Mouse (Mus musculus) retina, embryonic 14.5 days (tissue): ENCODE measurements around the gene Junb.

Experiments used
- DNase-seq: peaks from one replicate; pipeline ENCODE4 v3.0.0-alpha.2; 2015; ENCODE audit warnings: low spot score

The Junb gene

DNA sequence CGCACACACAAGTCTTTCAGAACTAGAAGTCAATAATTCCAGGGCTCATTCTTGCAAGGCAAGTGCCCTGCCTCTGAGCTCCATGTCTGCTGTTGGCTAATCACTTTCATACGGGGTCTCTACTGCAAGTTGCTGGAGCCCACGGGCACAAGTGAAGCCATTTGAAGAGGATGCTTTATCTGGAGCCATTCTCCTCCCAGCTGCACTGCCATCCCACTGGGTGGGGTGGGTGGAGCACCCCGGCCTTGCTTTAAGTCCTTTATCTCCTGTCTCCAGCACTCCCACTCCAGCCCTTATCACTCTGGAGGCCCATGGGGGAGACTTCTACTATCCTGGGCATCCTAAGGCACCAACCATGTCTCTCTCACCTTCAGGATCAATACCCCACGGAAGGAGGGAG lies 7.6 kb downstream of the Junb start:
- no peak for DNase-seq

DNA sequence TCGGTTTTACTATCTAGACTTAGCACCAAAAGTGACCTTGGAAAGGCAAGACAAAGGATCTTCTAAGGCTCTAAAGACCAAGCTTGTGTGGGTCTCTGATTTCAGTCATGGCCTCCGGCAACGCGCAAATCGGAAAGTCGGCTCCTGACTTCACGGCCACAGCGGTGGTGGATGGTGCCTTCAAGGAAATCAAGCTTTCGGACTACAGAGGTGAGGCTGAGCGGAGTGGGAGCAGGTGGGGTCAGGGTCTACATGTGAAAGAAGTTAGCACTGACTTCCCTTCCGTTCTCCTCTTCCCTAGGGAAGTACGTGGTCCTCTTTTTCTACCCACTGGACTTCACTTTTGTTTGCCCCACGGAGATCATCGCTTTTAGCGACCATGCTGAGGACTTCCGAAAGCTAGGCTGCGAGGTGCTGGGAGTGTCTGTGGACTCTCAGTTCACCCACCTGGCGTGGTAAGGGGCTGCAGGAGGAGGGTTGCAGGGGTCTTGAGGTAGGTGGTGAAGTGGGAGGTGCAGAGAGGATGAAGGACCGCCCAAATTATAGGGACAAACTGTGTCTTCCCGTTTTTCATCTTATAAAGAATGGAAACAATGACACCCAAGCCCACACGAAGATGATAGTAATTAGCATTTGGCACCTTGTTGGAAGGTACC lies 8.3 kb downstream of the Junb start:
- no peak for DNase-seq

DNA sequence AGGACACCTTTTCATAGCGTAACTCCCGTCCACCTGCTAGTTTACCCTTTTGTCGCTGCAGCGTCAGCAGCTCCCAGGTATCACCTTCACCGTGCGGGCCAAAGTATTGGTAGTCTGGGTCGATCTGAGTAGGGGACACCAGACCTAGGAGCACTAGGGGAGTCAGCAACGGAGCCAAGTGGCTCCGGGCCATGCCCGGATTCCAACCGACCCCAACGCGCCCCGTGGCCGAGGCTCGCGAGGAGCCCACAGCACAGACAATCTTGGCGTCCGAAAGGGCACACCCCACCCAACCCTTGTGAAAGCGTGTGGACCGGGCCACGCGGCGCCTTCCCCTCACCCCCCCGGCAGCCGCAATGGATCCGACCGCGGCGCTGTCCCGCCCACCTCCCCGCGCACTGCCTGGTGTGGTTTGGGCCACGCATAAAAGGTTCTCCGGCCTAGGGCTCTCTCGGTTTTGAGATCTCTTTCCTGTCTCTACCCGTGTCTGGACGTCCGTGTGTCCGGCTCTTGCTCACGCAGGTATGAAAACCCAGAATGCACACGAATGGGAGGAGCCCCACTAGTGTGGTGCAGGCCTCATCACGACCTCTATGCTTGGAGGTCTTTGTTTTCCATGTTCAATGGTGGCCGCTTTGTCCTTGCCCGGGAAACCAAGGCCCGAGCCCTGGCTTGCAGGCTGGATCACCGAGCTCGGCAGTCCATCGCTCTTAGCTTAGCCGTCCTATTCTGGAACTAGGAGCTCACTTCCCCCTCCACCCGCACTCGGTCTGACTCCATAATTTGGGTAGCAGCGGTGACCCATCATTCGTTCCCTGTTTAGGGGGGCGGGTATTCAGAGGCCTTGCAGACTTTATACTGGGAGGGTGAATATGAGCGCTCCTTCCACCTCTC lies 9.0 kb downstream of the Junb start, which contains the start of the genes Gm49661, Prdx2 and Rnaseh2a:
Gene Gm49661, minus strand, starts transcription at position 193 of the 894 bp plus-strand sequence.
Gene Prdx2, plus strand, starts transcription at position 347 of the 894 bp plus-strand sequence.
Gene Rnaseh2a, minus strand, starts transcription at position 527 of the 894 bp plus-strand sequence.
- peak; percentile 81 for DNase-seq

DNA sequence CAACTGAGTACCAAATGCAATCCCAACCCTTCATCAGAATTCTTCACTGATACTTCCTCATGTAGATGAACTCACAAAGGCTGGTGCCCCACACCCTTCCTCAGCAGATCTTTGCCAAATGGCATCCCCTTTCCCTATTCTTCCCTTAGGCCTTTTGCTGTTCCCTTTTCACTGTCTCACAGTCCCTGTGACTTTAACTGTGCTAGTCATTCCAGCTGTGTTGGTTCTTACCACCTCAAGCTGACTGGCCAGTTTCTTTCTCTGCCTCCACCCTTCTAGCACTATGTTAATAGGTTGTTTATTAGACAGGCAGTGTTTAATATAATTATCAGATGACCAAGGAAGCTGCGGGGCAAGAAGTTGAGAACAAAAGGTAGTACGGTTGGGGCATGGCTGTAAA lies 9.9 kb downstream of the Junb start:
- DNase-seq, result no peak

DNA sequence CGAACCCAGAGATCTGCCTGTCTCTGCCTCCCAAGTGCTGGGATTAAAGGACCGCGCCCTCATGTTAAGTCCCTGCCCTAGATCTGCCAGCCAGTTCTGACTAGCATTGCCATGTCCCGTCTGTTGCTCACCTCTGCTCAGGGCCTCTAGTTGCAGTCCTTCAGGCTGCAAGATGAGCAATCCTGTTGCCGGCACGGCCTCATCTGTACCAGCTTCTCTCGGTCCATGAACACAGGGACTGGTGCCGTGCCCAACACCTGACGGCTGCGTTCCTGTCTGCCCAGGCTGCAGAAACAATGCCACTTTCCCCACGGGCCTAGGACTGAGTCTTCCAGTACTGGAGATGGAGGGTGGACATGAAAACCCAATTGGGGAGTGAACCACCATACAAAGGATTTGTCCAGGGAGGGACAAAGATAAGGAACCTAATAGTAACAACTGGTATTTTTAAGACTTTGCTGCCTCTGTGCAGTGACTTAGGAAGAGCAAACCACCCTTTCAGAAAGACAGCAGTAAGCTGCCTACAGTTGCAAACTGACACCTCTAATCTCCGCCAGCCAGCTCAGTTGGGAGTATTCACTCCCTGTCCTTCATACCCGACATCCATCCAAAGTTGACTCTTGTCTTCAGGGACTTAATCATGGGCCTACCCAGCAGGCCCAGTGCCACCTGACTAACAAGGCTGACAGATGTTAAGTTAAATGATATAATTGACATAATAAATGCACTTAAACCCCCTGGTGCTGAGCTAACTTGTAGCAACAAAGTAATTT lies 10.8 kb downstream of the Junb start:
- DNase-seq, result no peak

DNA sequence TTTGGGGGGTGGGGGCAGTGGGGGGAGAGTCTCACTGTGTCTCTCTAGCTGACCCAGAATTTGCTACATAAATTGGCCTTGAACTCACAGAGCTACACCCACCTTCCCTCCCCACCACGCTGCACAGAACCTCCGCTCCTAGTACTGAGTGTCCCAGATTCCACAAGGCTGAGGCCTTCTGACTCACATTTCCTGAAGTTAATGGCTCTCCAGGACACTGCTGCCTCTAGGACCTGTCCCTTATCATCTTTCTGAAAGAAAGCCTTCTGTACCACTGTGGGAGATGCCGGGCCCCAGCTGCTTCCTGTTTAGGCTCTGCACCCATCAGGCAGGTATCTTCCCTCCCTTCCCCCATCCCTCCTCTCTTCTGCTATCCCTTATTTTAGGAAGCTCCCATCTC lies 11.9 kb downstream of the Junb start:
- DNase-seq, result no peak

DNA sequence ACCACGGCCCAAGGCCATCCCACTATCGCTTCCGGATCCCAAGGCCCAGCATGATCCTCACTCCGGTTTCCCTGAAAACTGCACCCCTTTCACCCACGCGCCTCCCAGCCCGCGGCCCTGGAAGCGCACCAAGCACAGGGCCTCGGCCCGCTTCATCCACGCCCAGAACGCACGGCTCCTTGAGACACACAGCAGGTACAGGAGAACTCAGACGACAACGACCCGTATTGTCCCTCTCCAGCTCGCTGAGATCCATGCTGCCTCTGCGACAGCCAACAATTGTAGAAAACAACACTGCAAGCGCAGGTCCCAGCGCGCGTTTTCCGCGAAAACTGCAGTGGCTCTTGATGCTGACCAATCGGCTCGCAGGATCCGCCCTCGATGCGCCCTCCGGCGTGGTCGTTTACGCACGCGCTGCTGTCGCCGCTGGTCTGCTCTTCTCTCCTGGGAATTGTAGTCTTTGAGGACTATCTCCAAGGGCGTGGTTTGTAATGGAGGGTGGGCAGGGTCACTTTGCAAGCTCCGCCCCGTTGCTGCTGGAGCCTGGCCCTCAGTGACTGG lies 12.7 kb downstream of the Junb start:
- peak; percentile 99 for DNase-seq

DNA sequence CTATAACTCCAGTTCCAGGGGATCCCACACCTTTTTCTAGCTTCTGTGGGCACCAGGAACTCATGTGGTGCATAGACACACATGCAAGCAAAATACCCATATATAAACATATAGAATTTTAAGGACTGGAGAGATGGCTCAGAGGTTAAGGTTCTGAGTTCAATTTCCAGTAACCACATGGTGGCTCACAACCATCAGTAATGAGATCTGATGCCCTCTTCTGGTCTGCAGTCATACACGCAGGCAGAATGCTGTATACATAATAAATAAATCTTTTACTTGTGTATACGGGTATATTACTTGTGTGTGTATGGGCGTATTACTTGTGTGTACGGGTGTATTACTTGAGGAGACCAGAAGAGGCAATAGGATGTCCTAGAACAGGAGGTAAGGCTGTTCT lies 14.6 kb downstream of the Junb start:
- no peak for DNase-seq

DNA sequence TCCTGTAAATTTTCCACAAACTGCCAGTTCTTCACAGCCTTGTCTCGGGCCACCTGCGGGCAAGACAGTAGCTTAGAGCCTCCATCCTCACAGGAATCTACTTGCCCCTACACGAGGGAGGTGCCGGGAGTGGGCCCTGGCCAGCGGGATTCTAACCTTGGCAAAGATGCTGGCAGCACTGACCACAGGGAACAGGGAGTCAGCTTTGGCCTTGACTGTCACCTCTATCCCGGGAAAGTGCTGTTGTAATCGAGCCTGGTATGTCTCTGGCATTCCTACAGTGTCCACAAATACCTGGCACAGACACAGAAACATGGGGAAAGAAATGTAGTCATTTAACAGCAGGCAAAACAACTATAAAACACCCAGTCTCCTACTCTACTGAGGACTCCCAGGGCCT lies 18.7 kb downstream of the Junb start:
- DNase-seq, result no peak

DNA sequence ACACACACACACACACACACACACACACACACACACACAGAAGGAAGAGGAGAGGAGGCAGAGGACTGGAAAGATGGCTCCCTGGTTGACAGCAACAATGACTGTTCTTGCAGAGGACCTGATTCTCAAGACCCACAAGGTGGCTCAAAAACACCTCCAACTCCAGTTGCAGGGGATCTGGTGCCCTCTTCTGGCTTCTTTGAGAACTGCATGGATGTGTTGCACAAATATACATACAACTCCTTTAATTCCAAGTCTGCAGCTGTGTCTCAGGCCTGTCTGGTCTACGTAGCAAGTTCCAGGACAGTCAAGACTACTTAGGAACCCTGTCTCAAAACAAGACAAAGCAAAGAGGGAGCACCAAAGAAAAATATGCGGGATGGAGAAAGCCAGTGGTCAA lies 21.8 kb downstream of the Junb start:
- peak; percentile 92 for DNase-seq

DNA sequence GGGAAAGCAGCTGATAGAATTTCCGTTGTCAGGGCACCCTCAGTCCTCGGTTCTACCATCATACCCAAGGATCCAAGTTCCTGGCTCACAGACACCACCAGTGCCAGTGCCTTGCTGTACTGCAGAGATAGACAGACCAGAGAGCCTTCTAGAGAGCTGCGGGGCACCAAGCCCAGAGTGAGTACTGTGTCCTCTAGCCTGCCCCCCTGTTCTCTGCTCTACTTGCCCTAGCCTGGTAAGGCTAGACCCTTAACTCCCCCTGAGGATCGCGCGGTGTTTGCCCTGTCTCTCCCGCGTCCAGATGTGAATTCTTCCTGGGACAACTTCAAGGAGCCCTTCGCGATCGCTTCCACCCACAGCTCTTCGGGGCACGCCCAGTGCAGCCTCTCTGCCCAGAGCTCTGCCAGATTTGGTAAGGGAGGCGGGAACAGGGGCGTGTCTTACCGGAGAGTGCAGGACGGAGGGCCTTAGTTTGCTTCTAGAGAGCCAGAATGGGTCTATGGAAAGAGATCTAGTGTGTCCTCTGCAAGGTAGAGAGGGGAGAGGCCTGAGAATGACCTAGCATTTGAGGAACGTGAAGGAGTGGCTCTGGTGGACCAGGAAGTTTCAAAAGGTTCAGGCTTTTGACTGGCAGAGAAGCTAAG lies 25.8 kb downstream of the Junb start:
- no peak for DNase-seq

DNA sequence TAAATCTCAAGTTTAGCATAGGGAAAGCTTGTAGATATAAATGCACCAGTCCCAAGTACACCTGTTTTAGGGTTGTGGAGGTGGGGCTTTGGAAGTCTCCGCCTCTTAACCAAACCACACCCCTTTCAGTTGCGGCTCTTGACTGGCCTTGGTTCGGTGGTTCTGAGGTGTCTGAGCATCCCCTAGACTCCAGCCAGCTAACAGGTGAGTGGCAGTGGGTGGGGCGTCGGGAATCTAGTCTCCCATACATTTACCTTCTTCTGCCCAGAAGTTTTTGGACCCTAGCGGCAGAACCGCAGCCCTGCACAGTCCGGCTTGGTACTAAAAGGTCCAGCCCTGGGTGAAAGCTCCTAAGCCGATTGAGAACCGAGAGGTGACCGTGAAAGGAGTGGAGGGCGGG lies 28.8 kb downstream of the Junb start:
- DNase-seq, result no peak

DNA sequence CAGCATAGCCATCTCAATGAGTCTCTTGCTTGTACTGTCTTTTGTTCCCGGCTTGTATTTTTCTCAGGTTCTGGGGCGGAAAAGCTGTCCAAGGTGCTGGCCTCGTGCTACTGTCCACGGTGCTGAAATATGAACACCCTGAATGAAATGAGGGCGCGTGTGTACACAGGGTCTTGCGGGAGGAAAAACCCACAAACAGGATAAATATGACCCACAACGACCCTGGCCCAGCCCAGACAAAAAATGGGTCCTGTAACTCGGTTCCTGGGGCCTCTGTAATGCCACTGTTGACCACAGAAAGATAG lies 31.3 kb downstream of the Junb start:
- DNase-seq, result no peak

DNA sequence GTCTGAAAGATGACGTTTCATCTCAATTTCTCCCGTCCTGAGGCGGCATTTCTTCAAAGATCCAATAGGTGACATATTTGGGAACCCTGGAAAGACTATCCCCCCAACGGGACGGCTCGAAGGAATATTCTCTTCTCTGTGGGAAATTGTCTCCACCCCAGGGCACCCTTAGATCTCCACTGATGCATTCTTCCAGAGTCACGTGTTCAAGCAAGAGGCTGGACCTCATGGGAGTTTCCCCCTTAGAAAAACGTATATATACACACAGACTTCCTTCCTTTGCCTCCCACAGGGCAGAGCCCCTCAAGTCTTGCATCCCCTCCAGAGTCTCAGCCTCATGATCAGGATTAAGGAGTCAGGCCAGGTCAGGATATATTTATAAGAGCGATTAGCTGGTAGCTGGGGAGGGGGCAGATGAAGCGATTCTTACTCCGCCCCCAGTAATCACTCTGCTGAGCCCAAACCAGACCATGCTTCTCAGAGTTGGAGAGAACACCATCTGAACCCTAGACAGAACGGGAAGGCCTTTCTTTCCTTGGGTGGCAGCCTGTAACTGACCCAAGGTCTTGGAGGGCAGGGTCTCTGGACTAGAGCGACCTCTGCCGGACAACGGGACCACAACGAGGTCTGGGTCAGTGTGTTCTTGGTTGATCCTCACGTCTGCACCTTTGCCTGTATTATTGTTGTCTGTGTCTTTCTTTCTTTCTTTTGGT lies 31.8 kb downstream of the Junb start, which contains the start of gene Rtbdn:
Gene Rtbdn, plus strand, starts transcription at position 464 of the 713 bp plus-strand sequence.
- peak; percentile 75 for DNase-seq

DNA sequence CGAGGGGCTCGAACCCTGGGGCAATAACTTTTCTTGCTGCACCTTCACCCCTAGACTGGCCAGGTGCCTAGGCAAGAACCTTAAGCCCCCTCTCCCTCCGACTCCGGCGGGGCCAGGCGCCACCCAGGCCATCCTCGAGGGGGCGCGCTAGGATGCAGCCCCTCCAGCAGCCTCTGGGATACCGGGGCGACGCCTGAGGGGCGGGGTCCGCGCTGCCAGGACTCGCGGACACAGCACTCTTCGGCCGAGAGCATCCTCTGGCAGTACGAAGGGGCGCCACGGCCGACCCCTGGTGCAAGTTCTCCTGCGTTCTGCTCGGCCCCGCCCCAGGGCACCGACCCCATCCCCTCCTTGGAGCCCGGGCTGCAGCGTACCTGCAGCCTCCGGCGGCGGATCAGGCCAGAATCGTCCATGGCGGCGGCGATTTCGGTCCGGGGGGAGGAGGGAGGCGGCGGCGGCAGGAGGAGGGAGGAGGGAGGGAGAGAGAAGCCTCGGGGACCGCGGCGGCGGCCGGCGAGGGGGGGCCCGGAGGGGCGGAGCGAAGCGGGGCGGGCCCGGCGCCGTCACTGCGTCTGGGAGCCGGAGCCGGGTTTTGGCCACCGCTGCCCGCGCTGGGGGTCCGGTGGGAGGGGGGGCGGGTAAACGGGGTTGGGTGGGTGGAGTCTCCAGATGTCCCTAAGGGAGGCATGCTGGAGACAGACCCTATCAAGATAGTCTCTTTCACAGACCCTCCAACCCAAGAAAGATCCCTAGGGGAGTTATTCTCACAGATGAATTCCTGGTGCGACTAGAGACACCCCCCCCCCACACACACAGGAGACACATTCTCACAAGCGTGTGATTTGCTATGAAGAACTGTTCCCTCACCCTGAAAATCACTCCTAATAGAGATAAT lies 32.6 kb downstream of the Junb start:
- peak; percentile 75 for DNase-seq

DNA sequence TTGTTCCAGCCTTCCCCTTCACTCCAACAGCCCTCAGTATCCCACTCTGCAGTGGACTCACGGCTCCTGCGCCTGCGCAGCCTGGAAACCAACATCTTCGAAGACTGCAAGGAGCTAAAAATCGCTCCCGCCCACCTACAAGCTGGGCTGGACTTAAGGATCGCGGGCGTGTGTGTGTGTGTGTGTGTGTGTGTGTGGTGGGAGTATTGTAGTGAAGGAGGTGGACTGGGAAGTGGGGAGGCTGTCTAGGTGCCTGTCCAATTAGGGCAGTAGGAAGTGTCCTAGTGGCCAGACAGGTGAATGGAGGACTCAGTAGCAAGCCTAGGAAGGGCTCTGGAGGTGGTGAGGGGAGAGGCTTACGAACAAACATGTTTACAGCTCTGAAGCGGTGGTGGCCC lies 33.3 kb downstream of the Junb start:
- DNase-seq, result peak; percentile 53

DNA sequence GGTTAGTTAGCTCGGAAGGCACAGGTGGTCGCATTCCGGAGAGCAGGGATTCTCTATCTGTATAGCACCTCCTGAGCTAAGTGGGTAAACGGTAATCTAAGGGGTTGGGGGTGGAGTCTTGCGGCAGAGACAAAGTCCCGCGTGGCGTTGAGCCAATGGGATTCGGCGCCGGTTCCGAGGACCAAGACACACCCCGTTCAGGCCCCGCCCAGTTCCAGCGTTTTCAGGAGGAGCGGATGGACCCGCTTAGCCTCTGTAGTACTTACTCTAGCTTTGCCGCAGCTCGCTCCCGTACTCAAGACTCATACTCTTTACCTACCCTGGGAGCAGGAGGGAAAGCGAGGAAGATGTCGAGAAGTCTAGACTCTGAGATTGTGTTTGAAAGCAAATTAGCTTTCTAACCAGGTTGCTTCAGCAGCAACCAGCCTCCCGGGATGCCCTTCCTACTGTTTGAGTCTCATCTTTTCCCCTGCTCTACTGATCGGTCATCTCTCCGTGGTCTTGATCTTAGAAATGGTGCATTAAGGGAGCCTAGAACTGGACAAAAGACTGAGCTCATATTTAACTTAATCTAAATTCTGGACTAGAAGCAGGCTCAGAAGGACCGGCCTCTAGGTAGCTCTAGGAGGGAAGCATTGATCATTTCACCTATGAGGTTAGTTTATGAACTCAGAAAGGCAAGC lies 33.9 kb downstream of the Junb start:
- peak; percentile 73 for DNase-seq

DNA sequence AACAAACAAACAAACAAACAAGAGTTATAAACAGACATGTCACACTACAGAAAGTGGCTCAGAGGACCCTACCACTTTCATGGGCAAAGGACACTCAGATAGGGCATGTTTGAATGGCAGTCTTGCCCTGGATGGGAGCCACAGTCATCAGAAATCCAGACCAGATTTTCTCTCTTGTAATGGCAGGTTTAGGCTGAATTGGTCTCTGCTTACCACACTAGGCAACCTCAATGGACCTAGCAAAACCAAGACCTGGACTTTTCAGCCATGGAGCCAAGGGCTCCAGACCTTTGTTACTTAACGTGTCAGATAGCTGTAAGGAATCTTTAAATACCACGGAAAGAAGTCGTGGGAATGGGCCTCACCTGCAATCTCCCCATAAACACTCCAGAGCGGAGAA lies 34.8 kb downstream of the Junb start:
- DNase-seq, result peak; percentile 55
